Mouse (Mus musculus) frontal cortex, adult 2 months (tissue): ENCODE measurements around the gene Ing3. TPM values are rescaled to one million over a fixed set of nuclear protein-coding genes. Genes with fewer than 3 reads are reported as not detected.

Source experiments
- DNase-seq, 2 experiments: peaks; one replicate each; pipeline ENCODE4 v3.0.0; 2022; ENCODE audit warnings: low spot score in 1 of 2; ENCODE audit errors: extremely low spot score in 1 of 2
- polyA plus RNA-seq: library from polyadenylated mRNA; depleted of rRNA; stranded (reverse); fragments of >200 nt; gene quantifications from 2 replicates; pipeline ENCODE4 v1.2.3, GENCODE M21; 2012

The Ing3 gene
- polyA plus RNA-seq, 1 experiment: 20.0 TPM

GRCm38 (mm10) chr6:21990181-21991135 is 41.1 kb downstream of the Ing3 start:
- DNase-seq: no peak

- DNase-seq: no peak
Measured at GRCm38 (mm10) chr6:21991151-21991550, 41.8 kb downstream of the Ing3 start.

- DNase-seq: no peak
Measured at GRCm38 (mm10) chr6:21993070-21993469, 43.7 kb downstream of the Ing3 start.

GRCm38 (mm10) chr6:21998131-21998530 is 48.8 kb downstream of the Ing3 start:
- no peak for DNase-seq

- no peak for DNase-seq
Measured at GRCm38 (mm10) chr6:21999025-21999424, 49.7 kb downstream of the Ing3 start.

GRCm38 (mm10) chr6:22000086-22000485 is 50.7 kb downstream of the Ing3 start:
- DNase-seq: no peak

GRCm38 (mm10) chr6:22000881-22001280 is 51.5 kb downstream of the Ing3 start:
- no peak for DNase-seq

GRCm38 (mm10) chr6:22001284-22001916 is 52.0 kb downstream of the Ing3 start:
- DNase-seq: no peak

GRCm38 (mm10) chr6:22002521-22003199 is 53.3 kb downstream of the Ing3 start:
- DNase-seq: no peak

GRCm38 (mm10) chr6:22003200-22003587 is 53.8 kb downstream of the Ing3 start:
- DNase-seq: no peak

GRCm38 (mm10) chr6:22003959-22004543 is 54.7 kb downstream of the Ing3 start:
- DNase-seq: no peak

- DNase-seq: no peak
Measured at GRCm38 (mm10) chr6:22008346-22008745, 59.0 kb downstream of the Ing3 start.

GRCm38 (mm10) chr6:22010258-22010657 is 60.9 kb downstream of the Ing3 start:
- DNase-seq: no peak

GRCm38 (mm10) chr6:22010761-22011281 is 61.5 kb downstream of the Ing3 start:
- no peak for DNase-seq

- no peak for DNase-seq
Measured at GRCm38 (mm10) chr6:22011546-22011945, 62.2 kb downstream of the Ing3 start.

GRCm38 (mm10) chr6:22012099-22012498 is 62.7 kb downstream of the Ing3 start:
- DNase-seq: no peak

- DNase-seq: no peak
Measured at GRCm38 (mm10) chr6:22012501-22012900, 63.1 kb downstream of the Ing3 start.

GRCm38 (mm10) chr6:22013394-22013793 is 64.0 kb downstream of the Ing3 start:
- no peak for DNase-seq

- no peak for DNase-seq
Measured at GRCm38 (mm10) chr6:22014291-22014911, 65.0 kb downstream of the Ing3 start.

GRCm38 (mm10) chr6:22017631-22018030 is 68.3 kb downstream of the Ing3 start:
- no peak for DNase-seq
